ENCODE assay signal across 8 mouse cellular contexts in the genomic region with DNA sequence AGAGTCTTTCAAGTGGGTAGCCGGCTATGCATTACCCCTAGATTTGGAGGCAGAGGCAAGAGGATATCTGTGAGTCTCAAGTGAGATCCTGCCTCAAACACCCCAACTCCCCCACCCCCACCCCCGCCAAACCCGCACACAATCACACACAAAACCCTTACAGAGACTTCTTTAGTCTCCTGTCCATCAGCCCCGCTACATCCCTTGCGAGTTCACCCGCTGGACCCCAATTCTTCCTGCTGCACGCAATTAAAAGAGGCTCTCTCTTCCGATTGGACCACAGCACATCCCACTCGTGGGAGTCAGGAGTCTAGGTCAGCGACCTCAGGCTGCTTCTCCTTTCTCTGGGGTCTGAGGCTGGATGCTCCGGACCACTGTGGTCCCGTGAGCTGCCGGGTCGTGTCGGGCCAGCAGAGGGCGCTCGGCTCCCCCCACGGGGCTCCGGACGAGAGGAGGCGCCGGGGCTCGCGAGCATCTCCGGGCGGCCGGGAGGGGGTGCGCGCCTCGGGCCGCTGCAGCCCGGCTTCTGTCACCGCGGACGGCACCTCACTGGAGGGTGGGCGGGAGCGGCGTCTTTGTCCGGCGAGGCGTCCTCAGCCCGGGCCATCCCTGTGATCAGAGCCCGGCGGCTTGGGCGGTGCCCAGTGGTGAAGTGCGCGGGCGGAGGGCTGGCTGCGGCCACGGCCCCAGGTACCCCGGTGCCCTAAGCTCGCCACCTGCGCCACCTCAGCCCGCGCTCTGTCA. TPM values are rescaled to one million over a fixed set of nuclear protein-coding genes. Genes with fewer than 3 reads are reported as not detected.
A peak's percentile ranks its signal among the peaks of the same experiment; 100 is the strongest.
DNase-seq lines count a peak whose midpoint lies in the region; ATAC-seq and TF ChIP-seq lines count a peak whose summit lies in the region.

A gene (plus strand): TSS at position 500 of the 744 bp plus-strand sequence.

- no peak for TF ChIP-seq POLR2A in ES-Bruce4 (IDR thresholded peaks at IDR 0.05; ENCODE audit: insufficient read depth, low read length)

- peaks cover 2% of the 10 kb centered on the region for H3K4me1 ChIP-seq in ES-Bruce4 (ENCODE audit: control insufficient read depth, insufficient read depth, low read length)
- H3K4me1 ChIP-seq in forebrain, embryonic 15.5 days: peaks cover 25% of the 10 kb centered on the region
- no peaks in the 10 kb centered on the region for H3K4me1 ChIP-seq in heart, postnatal 0 days (ENCODE audit: control insufficient read depth, insufficient read depth)
- peaks cover 10% of the 10 kb centered on the region; the same call in 1 of the 2 replicates for H3K4me1 ChIP-seq in liver, embryonic 13.5 days (replicated peaks)
- H3K4me1 ChIP-seq in neural tube, embryonic 11.5 days (ENCODE audit: control insufficient read depth, insufficient read depth, low read length): no peaks in the 10 kb centered on the region
- peaks cover 27% of the 10 kb centered on the region; the same call in 1 of the 2 replicates for H3K4me1 ChIP-seq in stomach, embryonic 15.5 days

- peak within 1 kb of the TSS; percentile 99 for H3K4me2 ChIP-seq in forebrain, embryonic 15.5 days (replicated peaks)
- peak within 1 kb of the TSS; percentile 90 for H3K4me2 ChIP-seq in heart, postnatal 0 days (ENCODE audit: low read depth, low read length)
- H3K4me2 ChIP-seq in liver, embryonic 13.5 days: peak within 1 kb of the TSS; percentile 62
- H3K4me2 ChIP-seq in neural tube, embryonic 11.5 days (ENCODE audit: low read depth): peak within 1 kb of the TSS; percentile 96
- H3K4me2 ChIP-seq in stomach, embryonic 15.5 days: peak within 1 kb of the TSS; percentile 99

- ATAC-seq in forebrain, embryonic 15.5 days (replicated peaks): peak; percentile 94
- peak; percentile 90 for ATAC-seq in heart, postnatal 0 days (ENCODE audit: insufficient read depth, low read depth)
- ATAC-seq in liver, embryonic 13.5 days (ENCODE audit: low read depth): peak; percentile 62
- ATAC-seq in neural tube, embryonic 11.5 days (ENCODE audit: insufficient read depth, low FRiP score, low TSS enrichment): peak; percentile 96
- ATAC-seq in stomach, embryonic 15.5 days (ENCODE audit: insufficient read depth, low FRiP score, low read depth): peak; percentile 73

- H3K27me3 ChIP-seq in ES-Bruce4 (ENCODE audit: control insufficient read depth, insufficient read depth, low read length, poor library complexity, severe bottlenecking): no peaks in the 10 kb centered on the region
- H3K27me3 ChIP-seq in forebrain, embryonic 15.5 days: no peaks in the 10 kb centered on the region; the same call in 1 of the 2 replicates
- H3K27me3 ChIP-seq in heart, postnatal 0 days (ENCODE audit: control insufficient read depth, insufficient read depth, low read length): peaks cover 13% of the 10 kb centered on the region; the same call in 1 of the 2 replicates
- peaks cover 39% of the 10 kb centered on the region for H3K27me3 ChIP-seq in liver, embryonic 13.5 days
- H3K27me3 ChIP-seq in neural tube, embryonic 11.5 days (ENCODE audit: control insufficient read depth, insufficient read depth, low read length): peaks cover 17% of the 10 kb centered on the region
- peaks cover 25% of the 10 kb centered on the region for H3K27me3 ChIP-seq in stomach, embryonic 15.5 days (replicated peaks)

- H3K9me3 ChIP-seq in ES-Bruce4 (replicated peaks; ENCODE audit: control insufficient read depth, insufficient read depth, low read length, poor library complexity, severe bottlenecking): no peaks in the 10 kb centered on the region
- H3K9me3 ChIP-seq in forebrain, embryonic 15.5 days: no peaks in the 10 kb centered on the region
- no peaks in the 10 kb centered on the region for H3K9me3 ChIP-seq in heart, postnatal 0 days (replicated peaks; ENCODE audit: control insufficient read depth, low read length)
- no peaks in the 10 kb centered on the region for H3K9me3 ChIP-seq in liver, embryonic 13.5 days (replicated peaks)
- H3K9me3 ChIP-seq in neural tube, embryonic 11.5 days (ENCODE audit: control insufficient read depth, low read length): no peaks in the 10 kb centered on the region
- no peaks in the 10 kb centered on the region for H3K9me3 ChIP-seq in stomach, embryonic 15.5 days

- peak; percentile 71 for TF ChIP-seq CTCF in ES-Bruce4 (IDR thresholded peaks at IDR 0.05; ENCODE audit: low read depth, low read length)
- peak; percentile 77 for TF ChIP-seq CTCF in heart, postnatal 0 days (IDR thresholded peaks at IDR 0.05; ENCODE audit: low read depth)

- WGBS in forebrain, embryonic 15.5 days: under 1% methylated on average over 55 of the region's 55 CpGs
- 1% methylated on average over 55 of the region's 55 CpGs for WGBS in heart, postnatal 0 days
- WGBS in liver, embryonic 13.5 days (ENCODE audit: insufficient replicate concordance): 1% methylated on average over 52 of the region's 55 CpGs
- under 1% methylated on average over 48 of the region's 55 CpGs for WGBS in neural tube, embryonic 11.5 days
- under 1% methylated on average over 55 of the region's 55 CpGs for WGBS in stomach, embryonic 15.5 days

- peak within 1 kb of the TSS; percentile 84 for H3K4me3 ChIP-seq in ES-Bruce4 (ENCODE audit: low read depth, low read length)
- H3K4me3 ChIP-seq in forebrain, embryonic 15.5 days: peak within 1 kb of the TSS; percentile 77
- peak within 1 kb of the TSS; percentile 58 for H3K4me3 ChIP-seq in heart, postnatal 0 days (ENCODE audit: low read depth, low read length)
- peak within 1 kb of the TSS; percentile 45 for H3K4me3 ChIP-seq in liver, embryonic 13.5 days (replicated peaks)
- peak within 1 kb of the TSS; percentile 66 for H3K4me3 ChIP-seq in neural tube, embryonic 11.5 days (ENCODE audit: low read depth, low read length)
- peak within 1 kb of the TSS; percentile 54 for H3K4me3 ChIP-seq in stomach, embryonic 15.5 days (replicated peaks)

- TF ChIP-seq EP300 in ES-Bruce4 (IDR thresholded peaks at IDR 0.05; ENCODE audit: insufficient read depth, low read depth, low read length): no peak
- TF ChIP-seq EP300 in heart, postnatal 0 days (IDR thresholded peaks at IDR 0.05; ENCODE audit: low read depth): no peak

- no peak within 1 kb of the TSS for H3K27ac ChIP-seq in ES-Bruce4 (ENCODE audit: insufficient read depth, low read length)
- H3K27ac ChIP-seq in forebrain, embryonic 15.5 days (replicated peaks): peak within 1 kb of the TSS; percentile 50
- no peak within 1 kb of the TSS for H3K27ac ChIP-seq in heart, postnatal 0 days (ENCODE audit: low read depth)
- no peak within 1 kb of the TSS for H3K27ac ChIP-seq in liver, embryonic 13.5 days
- H3K27ac ChIP-seq in neural tube, embryonic 11.5 days (ENCODE audit: low read depth, low read length): peak within 1 kb of the TSS; percentile 49; the same call in 1 of the 2 replicates
- no peak within 1 kb of the TSS for H3K27ac ChIP-seq in stomach, embryonic 15.5 days

- DNase-seq in cerebellum, adult 18-20 months: peak; percentile 93 to 99
- DNase-seq in heart, postnatal 0 days (ENCODE audit: low spot score): peak; percentile 67
- DNase-seq in kidney, postnatal 36 days: peak; percentile 50 to 86
- peak; percentile 43 for DNase-seq in liver, embryonic 13.5 days
- peak; percentile 92 for DNase-seq in neural tube, embryonic 11.5 days (ENCODE audit: low spot score)

- H3K36me3 ChIP-seq in ES-Bruce4 (ENCODE audit: control insufficient read depth, insufficient read depth, low read length, poor library complexity, severe bottlenecking): no peaks in the 10 kb centered on the region
- H3K36me3 ChIP-seq in forebrain, embryonic 15.5 days: no peaks in the 10 kb centered on the region
- H3K36me3 ChIP-seq in heart, postnatal 0 days (replicated peaks; ENCODE audit: control insufficient read depth, insufficient read depth, low read length): no peaks in the 10 kb centered on the region
- no peaks in the 10 kb centered on the region for H3K36me3 ChIP-seq in liver, embryonic 13.5 days
- H3K36me3 ChIP-seq in neural tube, embryonic 11.5 days (ENCODE audit: control insufficient read depth, insufficient read depth, low read length): no peaks in the 10 kb centered on the region
- no peaks in the 10 kb centered on the region for H3K36me3 ChIP-seq in stomach, embryonic 15.5 days

- H3K9ac ChIP-seq in ES-Bruce4 (ENCODE audit: low read depth, poor library complexity, severe bottlenecking): peak within 1 kb of the TSS; percentile 54
- H3K9ac ChIP-seq in forebrain, embryonic 15.5 days (replicated peaks): peak within 1 kb of the TSS; percentile 62
- peak within 1 kb of the TSS; percentile 10; the same call in 1 of the 2 replicates for H3K9ac ChIP-seq in heart, postnatal 0 days (replicated peaks; ENCODE audit: low read depth, low read length)
- H3K9ac ChIP-seq in liver, embryonic 13.5 days: no peak within 1 kb of the TSS
- H3K9ac ChIP-seq in neural tube, embryonic 11.5 days (ENCODE audit: low read length): peak within 1 kb of the TSS; percentile 76
- no peak within 1 kb of the TSS for H3K9ac ChIP-seq in stomach, embryonic 15.5 days

RNA-seq across cellular contexts. Expression of the gene that starts here (rescaled TPM):
- 2.4 and 4.7 TPM in 2 replicates for polyA plus RNA-seq in ES-Bruce4 (2011; ENCODE audit: insufficient read depth, insufficient read length, low read depth, missing spikeins)
- 16.9 and 20.0 TPM in 2 replicates for polyA plus RNA-seq in forebrain, embryonic 15.5 days (2015; fragmentation: Nextera tagmentation; extraction: Ambion mirVana)
- 59.9 and 101 TPM in 2 replicates for total RNA-seq in heart, postnatal 0 days (2014; rRNA removed; ENCODE audit: low replicate concordance)
- polyA plus RNA-seq in heart, postnatal 0 days (2015; fragmentation: Nextera tagmentation; extraction: Ambion mirVana): 151 and 165 TPM in 2 replicates
- polyA plus RNA-seq in liver, embryonic 13.5 days (2015; fragmentation: Nextera tagmentation; extraction: Ambion mirVana): 0.77 and 1.2 TPM in 2 replicates
- polyA plus RNA-seq in neural tube, embryonic 11.5 days (2014; fragmentation: Nextera tagmentation; extraction: Ambion mirVana): 25.2 and 27.5 TPM in 2 replicates
- 15.5 and 15.6 TPM in 2 replicates for polyA plus RNA-seq in stomach, embryonic 15.5 days (2015; fragmentation: Nextera tagmentation; extraction: Ambion mirVana)

Comparison
In these comparisons a context has a peak if more than half of its experiments do, and no peak if none do; other contexts are left out.
1. H3K27ac ChIP-seq: peak in forebrain, embryonic 15.5 days (single experiment) and neural tube, embryonic 11.5 days (single experiment); none in ES-Bruce4 (single experiment), heart, postnatal 0 days (single experiment), liver, embryonic 13.5 days (single experiment) and stomach, embryonic 15.5 days (single experiment).
2. H3K9ac ChIP-seq: peak in ES-Bruce4 (single experiment), forebrain, embryonic 15.5 days (single experiment), heart, postnatal 0 days (single experiment) and neural tube, embryonic 11.5 days (single experiment); none in liver, embryonic 13.5 days (single experiment) and stomach, embryonic 15.5 days (single experiment).
3. DNase-seq: peak in every context shown above with its lines; median percentile 96 in cerebellum, adult 18-20 months; 92 in neural tube, embryonic 11.5 days; 68 in kidney, postnatal 36 days; 67 in heart, postnatal 0 days; 43 in liver, embryonic 13.5 days.
4. Peak in every context shown above with its lines, with median percentiles within 50 percentile points of each other: H3K4me3 ChIP-seq, ATAC-seq and H3K4me2 ChIP-seq.